Mouse (Mus musculus) cerebellum, adult 2 months (tissue): Measurements from ENCODE around the gene Arhgap21.
"Not testable (repeated sequence)": the region's sequence is repeated elsewhere in the genome, so short reads cannot be mapped to it uniquely, and the experiment has no call there.

Experiments used
- CTCF ChIP-seq: fragments of 200-500 bp; IDR thresholded peaks from 2 replicates; pipeline ENCODE4 v1.5.1; 2011; ENCODE audit warnings: low read depth, mild to moderate bottlenecking, control low read depth, low read length, moderate library complexity, borderline replicate concordance; ENCODE audit not compliant: insufficient read depth
- POLR2A ChIP-seq: fragments of 200-500 bp; IDR thresholded peaks from 2 replicates; pipeline ENCODE4 v1.6.1; 2011; ENCODE audit warnings: low read length, control low read depth, borderline replicate concordance; ENCODE audit not compliant: insufficient read depth

GRCm38 (mm10) chr2:20931761-20932160 is 36.9 kb downstream of the Arhgap21 start:
- not testable (repeated sequence) for TF ChIP-seq POLR2A, CTCF
